Comparison of ENCODE assay signal across 19 mouse cellular contexts in the genomic region with DNA sequence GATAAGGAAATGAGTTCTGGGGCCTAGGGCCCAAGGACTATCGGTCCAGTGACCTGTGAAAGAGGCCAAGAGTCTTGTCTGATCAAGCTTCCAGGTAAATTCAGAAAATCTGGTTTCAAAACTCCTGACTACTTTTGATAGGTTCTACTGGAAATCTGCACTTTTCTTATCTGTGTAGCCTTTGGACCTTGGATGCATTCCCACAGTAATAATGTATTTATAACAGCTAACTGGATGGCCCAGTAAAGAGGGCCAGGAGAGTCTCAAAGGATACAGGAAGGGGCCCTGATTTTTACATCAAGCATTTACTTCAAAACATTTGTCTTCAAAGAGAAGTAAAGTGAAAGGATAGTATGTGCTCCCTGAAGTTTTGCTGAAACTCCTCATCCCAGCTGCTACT.
"Had no signal": no experiment of that assay in that cellular context is flagged by ENCODE, and none has a peak within 500 bp of the region (broad histone marks: within the 10 kb centered on the region; RNA-seq: fewer than 3 reads in every experiment).

No protein-coding gene starts in this region.

- H3K4me2 ChIP-seq: liver, embryonic 15.5 days; lung, embryonic 15.5 days; midbrain, embryonic 12.5 days; neural tube, embryonic 13.5 days; neural tube, embryonic 15.5 days had no signal

- H3K4me1 ChIP-seq: liver, embryonic 15.5 days; lung, embryonic 15.5 days; midbrain, embryonic 10.5 days; midbrain, embryonic 12.5 days; neural tube, embryonic 13.5 days; neural tube, embryonic 15.5 days had no signal

- H3K27me3 ChIP-seq: liver, embryonic 15.5 days; lung, embryonic 15.5 days; midbrain, embryonic 12.5 days; neural tube, embryonic 13.5 days; neural tube, embryonic 15.5 days had no signal

- H3K27ac ChIP-seq: liver, embryonic 15.5 days; lung, embryonic 15.5 days; midbrain, embryonic 10.5 days; midbrain, embryonic 12.5 days; neural tube, embryonic 13.5 days; neural tube, embryonic 15.5 days had no signal

- H3K4me3 ChIP-seq: liver, embryonic 15.5 days; lung, embryonic 15.5 days; midbrain, embryonic 10.5 days; midbrain, embryonic 12.5 days; myocyte; neural tube, embryonic 13.5 days; neural tube, embryonic 15.5 days had no signal

- H3K9ac ChIP-seq: liver, embryonic 15.5 days; liver, postnatal 0 days; lung, embryonic 15.5 days; midbrain, embryonic 12.5 days; neural tube, embryonic 13.5 days; neural tube, embryonic 15.5 days had no signal

- ATAC-seq: liver, postnatal 0 days; lung, postnatal 0 days; midbrain, embryonic 16.5 days had no signal

- DNase-seq: liver, postnatal 0 days; lung, adult 2 months; lung, postnatal 14 days; lung, postnatal 36 days; midbrain, embryonic 14.5 days; right cerebral cortex, postnatal 14 days; spleen, adult 18-20 months; thymus, adult 18-20 months; thymus, postnatal 25 days; thymus, postnatal 4 days had no signal

- H3K9me3 ChIP-seq: liver, embryonic 15.5 days; lung, embryonic 15.5 days; midbrain, embryonic 10.5 days; midbrain, embryonic 12.5 days; neural tube, embryonic 13.5 days; neural tube, embryonic 15.5 days had no signal

- H3K36me3 ChIP-seq: liver, embryonic 15.5 days; lung, embryonic 15.5 days; midbrain, embryonic 10.5 days; midbrain, embryonic 12.5 days; neural tube, embryonic 13.5 days; neural tube, embryonic 15.5 days had no signal
